Mouse (Mus musculus): ENCODE measurements around the gene Ehmt2.
A peak's percentile ranks its signal among the peaks of the same experiment; 100 is the strongest.
"Not testable (repeated sequence)": the region's sequence is repeated elsewhere in the genome, so short reads cannot be mapped to it uniquely, and the experiment has no call there.

Ehmt2 gene

GRCm38 (mm10) chr17:34954831-34955230 is 56.6 kb downstream of the Ehmt2 start:
- DNase-seq: no peak

- DNase-seq: no peak
Measured at GRCm38 (mm10) chr17:34955884-34956283, 57.6 kb downstream of the Ehmt2 start.

GRCm38 (mm10) chr17:34956340-34956739 is 58.1 kb downstream of the Ehmt2 start:
- no peak for DNase-seq

- not testable (repeated sequence) for DNase-seq
Measured at GRCm38 (mm10) chr17:34957291-34957690, 59.0 kb downstream of the Ehmt2 start.

GRCm38 (mm10) chr17:34957966-34958365 is 59.7 kb downstream of the Ehmt2 start:
- not testable (repeated sequence) for DNase-seq

- not testable (repeated sequence) for DNase-seq
Measured at GRCm38 (mm10) chr17:34958734-34959129, 60.5 kb downstream of the Ehmt2 start.

- peak; percentile 78 for DNase-seq
Measured at GRCm38 (mm10) chr17:34959130-34959778, 61.0 kb downstream of the Ehmt2 start, which contains the start of gene Hspa1b. Hspa1b (minus strand) TSS chr17:34959238.

- DNase-seq: peak; percentile 54
Measured at GRCm38 (mm10) chr17:34959881-34960515, 61.7 kb downstream of the Ehmt2 start.

GRCm38 (mm10) chr17:34960702-34961493 is 62.6 kb downstream of the Ehmt2 start:
- no peak for DNase-seq

- DNase-seq: no peak
Measured at GRCm38 (mm10) chr17:34962125-34962524, 63.9 kb downstream of the Ehmt2 start.

GRCm38 (mm10) chr17:34962841-34963240 is 64.6 kb downstream of the Ehmt2 start:
- no peak for DNase-seq
